Mouse (Mus musculus) bone marrow macrophage, adult 2 months (primary cell): ENCODE results near the gene Nat8l. TPM values are rescaled to one million over a fixed set of nuclear protein-coding genes. Genes with fewer than 3 reads are reported as not detected.

ENCODE experiments used
- H3K27ac ChIP-seq: 2 replicates; pipeline ENCODE4 v1.5.1; 2012; ENCODE audit warnings: low read depth, low read length; ENCODE audit not compliant: insufficient read depth
- H3K4me1 ChIP-seq: 2 replicates; pipeline ENCODE4 v1.6.1; 2012; ENCODE audit warnings: low read length; ENCODE audit not compliant: control insufficient read depth, insufficient read depth
- H3K4me3 ChIP-seq: 2 replicates; pipeline ENCODE4 v1.5.1; 2012; ENCODE audit warnings: mild to moderate bottlenecking, low read length, moderate library complexity; ENCODE audit not compliant: insufficient read depth
- CTCF ChIP-seq: IDR thresholded peaks from 2 replicates; pipeline ENCODE4 v1.5.1; 2012; ENCODE audit warnings: low read depth, mild to moderate bottlenecking, low read length, moderate library complexity
- POLR2A ChIP-seq: IDR thresholded peaks from 2 replicates; pipeline ENCODE4 v1.6.1; 2012; ENCODE audit warnings: mild to moderate bottlenecking, low read depth, low read length, borderline replicate concordance
- polyA plus RNA-seq: library from polyadenylated mRNA; stranded (reverse); fragments of >200 nt; gene quantifications from 2 replicates; pipeline ENCODE4 v1.2.4, GENCODE M21; 2012; ENCODE audit not compliant: missing spikeins, insufficient read depth, insufficient read length

Gene Nat8l
- polyA plus RNA-seq, 1 experiment = 4.1 TPM

GRCm38 (mm10) chr5:34001401-34001800 lies 5.6 kb downstream of the Nat8l start:
- no peak overlapping the region for H3K4me3 ChIP-seq
- H3K27ac ChIP-seq = no peak overlapping the region
- peaks cover 2% of the 10 kb centered on the region; the same call in 1 of the 2 replicates for H3K4me1 ChIP-seq
- no peak for TF ChIP-seq CTCF
- no peak for TF ChIP-seq POLR2A

GRCm38 (mm10) chr5:34002636-34003035 lies 6.9 kb downstream of the Nat8l start:
- no peak for TF ChIP-seq CTCF
- TF ChIP-seq POLR2A = no peak

DNA sequence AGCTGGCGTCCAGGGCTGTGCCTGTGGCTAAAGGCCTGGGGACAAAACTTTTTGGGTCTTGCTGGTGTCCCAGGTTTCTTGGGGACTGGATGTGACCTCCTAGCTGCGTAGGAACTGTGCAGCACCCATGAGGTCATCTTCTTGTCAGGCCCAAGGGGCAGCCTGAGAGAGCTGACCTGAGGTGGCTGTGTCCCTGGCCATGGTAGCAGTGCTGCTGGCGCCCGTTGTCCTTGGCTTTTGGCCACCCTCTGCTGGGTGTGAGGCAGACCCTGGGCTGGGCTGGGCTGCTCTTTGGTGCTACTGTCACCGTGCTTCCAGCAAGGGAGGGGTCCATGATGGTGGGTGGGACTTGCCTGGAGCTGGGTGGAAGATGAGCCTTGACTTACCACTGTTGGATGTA lies 8.8 kb downstream of the Nat8l start:
- no peaks in the 10 kb centered on the region for H3K4me1 ChIP-seq
- no peak for TF ChIP-seq POLR2A
- no peak for TF ChIP-seq CTCF
- no peak overlapping the region for H3K27ac ChIP-seq
- H3K4me3 ChIP-seq = no peak overlapping the region

More at GRCm38 (mm10) chr5:34002636-34003035, 6.9 kb downstream of the Nat8l start:
- Histone ChIP-seq H3K27ac (no peak overlapping the region), H3K4me3 (no peak overlapping the region), H3K4me1 (peaks cover 1% of the 10 kb centered on the region; the same call in 1 of the 2 replicates)

GRCm38 (mm10) chr5:34006832-34007231 lies 11.0 kb downstream of the Nat8l start:
- TF ChIP-seq CTCF (no peak), POLR2A (no peak)
- Histone ChIP-seq H3K4me3 (no peak overlapping the region), H3K4me1 (no peaks in the 10 kb centered on the region), H3K27ac (no peak overlapping the region)

GRCm38 (mm10) chr5:34007392-34007941 lies 11.7 kb downstream of the Nat8l start:
- no peak for TF ChIP-seq CTCF
- no peak for TF ChIP-seq POLR2A
- H3K27ac ChIP-seq = no peak overlapping the region
- H3K4me1 ChIP-seq = no peaks in the 10 kb centered on the region
- no peak overlapping the region for H3K4me3 ChIP-seq

DNA sequence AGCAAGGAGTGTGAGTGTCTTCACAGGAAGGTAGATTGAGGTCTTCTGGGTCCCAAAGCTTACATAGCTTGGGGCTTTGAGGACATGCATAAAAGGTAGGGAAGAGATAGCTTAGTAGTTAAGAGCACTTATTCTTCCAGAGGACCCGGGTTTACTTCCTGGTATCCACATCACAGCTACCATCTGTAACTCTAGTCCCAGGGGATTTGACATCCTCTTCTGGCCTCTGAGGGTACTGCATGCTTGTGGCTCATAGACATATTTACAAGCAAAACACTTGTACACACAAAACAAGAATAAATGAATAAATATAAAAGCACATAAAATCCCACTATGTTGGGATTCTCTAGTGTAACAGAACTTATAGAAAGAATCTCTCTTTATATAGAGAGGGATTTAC lies 18.9 kb downstream of the Nat8l start:
- TF ChIP-seq CTCF = no peak
- TF ChIP-seq POLR2A = no peak

DNA sequence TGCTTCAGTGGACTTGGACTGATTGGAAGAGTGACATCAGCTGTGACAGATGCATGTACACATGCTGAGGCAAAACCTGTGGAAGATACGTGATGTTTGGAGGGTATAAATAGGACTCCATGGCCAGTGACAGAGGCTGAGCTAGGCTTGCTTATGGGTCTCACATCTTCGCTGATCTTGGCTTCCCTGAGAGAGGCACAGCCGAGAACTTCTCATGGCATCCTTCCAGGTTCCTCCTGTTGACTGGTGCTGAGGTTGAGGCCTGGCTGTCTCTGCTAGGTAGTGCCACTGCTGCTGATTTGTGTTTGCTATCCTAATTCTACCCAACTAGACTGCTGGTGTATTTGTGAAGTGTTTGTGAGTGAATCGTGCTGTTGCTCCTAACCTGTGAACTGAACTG lies 23.2 kb downstream of the Nat8l start:
- Histone ChIP-seq H3K4me1 (no peaks in the 10 kb centered on the region), H3K4me3 (no peak overlapping the region), H3K27ac (no peak overlapping the region)
- TF ChIP-seq POLR2A (no peak), CTCF (no peak)

More for the DNA sequence above, 18.9 kb downstream of the Nat8l start:
- H3K27ac ChIP-seq = no peak overlapping the region
- no peaks in the 10 kb centered on the region for H3K4me1 ChIP-seq
- no peak overlapping the region for H3K4me3 ChIP-seq

- Histone ChIP-seq H3K4me1 (0 out of 2 replicates have a peak, but pooled peaks cover 4% of the 10 kb centered on the region), H3K27ac (no peak overlapping the region), H3K4me3 (no peak overlapping the region)
- TF ChIP-seq POLR2A = no peak
- TF ChIP-seq CTCF = no peak
Observed at GRCm38 (mm10) chr5:34030101-34030500, 34.3 kb downstream of the Nat8l start.

GRCm38 (mm10) chr5:34031022-34031421 lies 35.2 kb downstream of the Nat8l start:
- TF ChIP-seq POLR2A (no peak), CTCF (no peak)
- no peak overlapping the region for H3K4me3 ChIP-seq
- H3K4me1 ChIP-seq = 0 out of 2 replicates have a peak, but pooled peaks cover 4% of the 10 kb centered on the region
- no peak overlapping the region for H3K27ac ChIP-seq

DNA sequence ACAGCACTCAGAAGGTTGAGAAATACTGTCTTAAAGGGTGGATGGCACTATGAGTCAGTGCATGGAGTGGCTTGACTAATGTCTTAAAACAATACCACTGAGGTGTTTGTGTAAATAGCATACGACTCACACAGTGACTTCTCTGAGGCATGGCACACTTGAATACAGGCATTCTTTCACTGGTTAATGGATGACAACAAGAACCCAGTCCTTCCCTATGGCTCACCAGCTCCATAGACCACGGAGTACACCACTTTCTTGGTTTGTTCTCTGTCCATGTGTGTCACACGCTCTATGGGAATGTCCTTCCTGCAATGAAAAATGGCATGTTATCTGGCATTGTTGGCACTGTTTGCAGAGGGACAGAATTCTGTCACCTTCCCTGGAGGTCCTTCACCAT lies 36.7 kb downstream of the Nat8l start:
- TF ChIP-seq CTCF (no peak), POLR2A (no peak)
- no peak overlapping the region for H3K4me3 ChIP-seq
- 0 out of 2 replicates have a peak, but pooled peaks cover 4% of the 10 kb centered on the region for H3K4me1 ChIP-seq
- no peak overlapping the region for H3K27ac ChIP-seq

Other genes with a start within 250 kb of the Nat8l start
- gene Letm1, start 213.2 kb upstream of the Nat8l start, polyA plus RNA-seq = 23.4 and 26.9 TPM in 2 replicates
- gene Nsd2, start 175.3 kb upstream of the Nat8l start, polyA plus RNA-seq = 34.5 and 41.1 TPM in 2 replicates
- 18.9 and 20.2 TPM in 2 replicates for gene Nelfa, start 59.6 kb upstream of the Nat8l start, polyA plus RNA-seq
- 14.0 and 21.6 TPM in 2 replicates for gene Gm1673, start 12.6 kb upstream of the Nat8l start, polyA plus RNA-seq
- 0.56 and 1.5 TPM in 2 replicates for gene Poln, start 173.5 kb downstream of the Nat8l start, polyA plus RNA-seq
- gene Haus3, start 173.5 kb downstream of the Nat8l start, polyA plus RNA-seq = 25.8 and 33.0 TPM in 2 replicates
- 112 and 116 TPM in 2 replicates for gene Mxd4, start 191.7 kb downstream of the Nat8l start, polyA plus RNA-seq